Mouse (Mus musculus) midbrain, embryonic 16.5 days (tissue): ENCODE measurements around the gene Slco1a6. TPM values are rescaled to one million over a fixed set of nuclear protein-coding genes. Genes with fewer than 3 reads are reported as not detected.
"Not testable (repeated sequence)": the region's sequence is repeated elsewhere in the genome, so short reads cannot be mapped to it uniquely, and the experiment has no call there.

ENCODE experiments used
- ATAC-seq: fragments of 200-750 bp; cut with Nextera tagmentation; 2 replicates; pipeline ENCODE4 v1.8.0; 2017; ENCODE audit warnings: moderate TSS enrichment
- H3K27ac ChIP-seq: fragments of 300-500 bp; sonication (generic); 2 replicates; pipeline ENCODE4 v1.5.1; 2014; ENCODE audit warnings: mild to moderate bottlenecking, low read length, mixed read lengths
- H3K27me3 ChIP-seq: fragments of 300-500 bp; sonication (generic); 2 replicates; pipeline ENCODE4 v1.6.1; 2014; ENCODE audit warnings: low read depth, low read length, mixed read lengths; ENCODE audit not compliant: control insufficient read depth, insufficient read depth
- H3K36me3 ChIP-seq: fragments of 300-500 bp; sonication (generic); 2 replicates; pipeline ENCODE4 v1.6.1; 2014; ENCODE audit warnings: mild to moderate bottlenecking, low read length, moderate library complexity, mixed read lengths; ENCODE audit not compliant: control insufficient read depth, insufficient read depth
- H3K4me1 ChIP-seq: fragments of 300-500 bp; sonication (generic); 2 replicates; pipeline ENCODE4 v1.6.1; 2014; ENCODE audit warnings: mild to moderate bottlenecking, low read length, mixed read lengths; ENCODE audit not compliant: control insufficient read depth, insufficient read depth
- H3K4me2 ChIP-seq: fragments of 300-500 bp; sonication (generic); 2 replicates; pipeline ENCODE4 v1.6.1; 2014; ENCODE audit warnings: mild to moderate bottlenecking, low read length, mixed read lengths
- H3K4me3 ChIP-seq: fragments of 300-500 bp; sonication (generic); 2 replicates; pipeline ENCODE4 v1.5.1; 2014; ENCODE audit warnings: low read depth, mild to moderate bottlenecking, low read length, moderate library complexity, mixed read lengths
- H3K9ac ChIP-seq: fragments of 300-500 bp; sonication (generic); 2 replicates; pipeline ENCODE4 v1.6.1; 2014; ENCODE audit warnings: low read depth, low read length, mixed read lengths
- H3K9me3 ChIP-seq: fragments of 300-500 bp; sonication (generic); replicated peaks from 2 replicates; pipeline ENCODE4 v1.6.1; 2014; ENCODE audit warnings: mild to moderate bottlenecking, low read length, mixed read lengths; ENCODE audit not compliant: control insufficient read depth, poor library complexity, severe bottlenecking
- WGBS: fragments of 180-500 bp; shearing (Covaris S2); extraction: QIAGEN DNeasy Blood & Tissue Kit; methylation state at CpG from one replicate; pipeline ENCODE4 v1.1.7; 2014; 5-methylcytosine and 5-hydroxymethylcytosine counted together
- polyA plus RNA-seq: library from polyadenylated mRNA; unstranded; fragments of >200 nt; fragmentation: Nextera tagmentation; extraction: Ambion mirVana; gene quantifications from 2 replicates; pipeline ENCODE4 v1.2.1, GENCODE M21; 2015

Gene Slco1a6
- polyA plus RNA-seq, 1 experiment from 2014 or later, result not detected

DNA sequence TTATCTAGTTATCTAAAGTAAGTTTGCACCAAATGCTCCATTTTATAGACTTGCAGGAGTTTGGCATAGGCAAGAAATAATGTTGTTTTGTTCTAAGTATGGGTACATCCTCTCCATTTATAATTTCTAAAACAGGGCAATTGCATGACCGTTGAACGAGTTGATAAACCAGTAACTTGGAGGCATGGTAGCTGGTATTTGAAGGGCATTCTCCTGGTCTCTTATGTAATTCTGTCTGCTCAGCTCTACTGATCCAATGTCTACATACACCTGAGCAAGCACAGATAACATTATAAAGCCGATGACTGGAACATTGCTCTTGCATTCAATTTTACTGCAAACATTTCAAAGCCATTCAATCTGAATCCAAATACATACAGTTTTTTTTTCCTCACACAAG is 20.9 kb downstream of the Slco1a6 start:
- no peaks in the 10 kb centered on the region for H3K27me3 ChIP-seq
- H3K9me3 ChIP-seq, result no peaks in the 10 kb centered on the region
- H3K36me3 ChIP-seq, result no peaks in the 10 kb centered on the region
- H3K4me1 ChIP-seq, result no peaks in the 10 kb centered on the region
- H3K9ac ChIP-seq, result no peak overlapping the region
- H3K4me2 ChIP-seq, result no peak overlapping the region
- H3K4me3 ChIP-seq, result no peak overlapping the region
- 96% methylated on average over 3 of the region's 3 CpGs for WGBS
- ATAC-seq, result no peak
- no peak overlapping the region for H3K27ac ChIP-seq

DNA sequence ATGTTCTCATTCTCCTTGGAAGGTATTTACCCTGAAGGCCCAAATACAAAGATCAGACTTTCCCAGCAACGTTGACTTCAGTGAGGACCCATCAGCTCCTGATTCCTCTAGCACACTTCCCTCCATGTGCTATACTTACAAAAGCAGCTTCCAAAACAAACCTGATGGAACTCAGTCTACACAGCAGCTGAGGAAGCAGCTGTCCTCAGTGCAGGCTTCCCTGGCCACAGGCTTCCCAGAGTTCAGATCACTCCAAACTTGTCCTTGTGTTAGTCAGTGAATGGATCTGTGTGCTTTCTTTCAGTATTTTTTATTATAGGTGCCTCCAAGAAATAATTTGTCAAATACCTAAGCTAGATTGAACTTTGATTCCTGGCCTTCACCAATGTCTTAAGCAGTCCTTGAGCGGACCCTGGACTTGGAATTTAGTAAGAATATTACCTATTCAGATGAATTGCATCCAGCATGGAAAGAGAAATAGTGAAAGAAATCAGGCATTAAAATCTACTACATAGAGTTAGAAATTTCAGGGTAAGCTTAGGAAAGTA is 22.4 kb downstream of the Slco1a6 start:
- WGBS, result 87% methylated on average over 2 of the region's 2 CpGs
- no peak overlapping the region for H3K9ac ChIP-seq
- no peak overlapping the region for H3K27ac ChIP-seq
- H3K9me3 ChIP-seq, result no peaks in the 10 kb centered on the region
- ATAC-seq, result no peak
- H3K27me3 ChIP-seq, result no peaks in the 10 kb centered on the region
- no peak overlapping the region for H3K4me3 ChIP-seq
- no peaks in the 10 kb centered on the region for H3K36me3 ChIP-seq
- no peak overlapping the region for H3K4me2 ChIP-seq
- H3K4me1 ChIP-seq, result no peaks in the 10 kb centered on the region

DNA sequence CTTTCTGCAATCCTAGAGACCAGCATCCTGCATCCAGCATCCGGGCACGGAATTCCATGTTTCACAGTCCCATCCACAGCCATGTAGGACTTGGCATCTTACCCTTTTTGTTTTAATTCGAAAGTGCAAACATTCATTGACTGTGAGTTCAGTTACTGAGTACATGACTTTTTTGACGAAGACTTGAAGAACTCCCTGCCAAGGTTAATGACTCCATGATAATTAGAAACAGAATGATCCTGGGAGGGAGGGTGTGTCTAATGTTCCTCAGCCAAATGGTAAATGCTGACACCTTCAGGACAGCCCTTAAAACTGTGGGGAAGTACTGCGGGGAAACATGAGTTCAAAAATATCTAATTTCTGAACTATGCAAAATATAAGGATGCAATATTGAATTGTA is 44.9 kb downstream of the Slco1a6 start:
- 88% methylated on average over 5 of the region's 5 CpGs for WGBS
- Histone ChIP-seq H3K4me1 (no peaks in the 10 kb centered on the region), H3K4me2 (no peak overlapping the region), H3K9ac (no peak overlapping the region), H3K27me3 (no peaks in the 10 kb centered on the region), H3K36me3 (no peaks in the 10 kb centered on the region), H3K4me3 (no peak overlapping the region), H3K9me3 (no peaks in the 10 kb centered on the region), H3K27ac (no peak overlapping the region)
- ATAC-seq, result no peak

DNA sequence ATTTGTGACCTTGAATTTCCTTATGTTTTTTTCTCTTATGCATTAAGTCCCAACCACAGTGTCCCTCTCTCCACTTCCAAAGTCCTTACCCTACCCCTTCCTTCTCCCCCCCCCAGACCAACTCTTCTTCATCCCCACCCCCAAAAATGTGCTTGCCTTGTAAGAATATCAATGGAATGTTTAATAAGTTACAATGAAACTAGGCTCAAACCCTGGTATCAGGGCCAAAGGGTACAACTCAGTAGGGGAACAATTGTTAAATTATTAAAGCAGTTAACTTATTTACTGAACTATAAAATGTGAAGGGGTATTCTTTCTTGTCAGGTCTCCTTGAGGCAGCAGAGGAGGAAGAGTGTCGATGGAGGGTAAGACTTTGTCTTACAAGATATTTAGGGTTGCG is 47.1 kb downstream of the Slco1a6 start:
- Histone ChIP-seq H3K27me3 (no peaks in the 10 kb centered on the region), H3K9ac (no peak overlapping the region), H3K4me1 (no peaks in the 10 kb centered on the region), H3K9me3 (no peaks in the 10 kb centered on the region), H3K4me3 (no peak overlapping the region), H3K36me3 (no peaks in the 10 kb centered on the region), H3K27ac (no peak overlapping the region), H3K4me2 (no peak overlapping the region)
- no peak for ATAC-seq
- 88% methylated on average over 2 of the region's 2 CpGs for WGBS

DNA sequence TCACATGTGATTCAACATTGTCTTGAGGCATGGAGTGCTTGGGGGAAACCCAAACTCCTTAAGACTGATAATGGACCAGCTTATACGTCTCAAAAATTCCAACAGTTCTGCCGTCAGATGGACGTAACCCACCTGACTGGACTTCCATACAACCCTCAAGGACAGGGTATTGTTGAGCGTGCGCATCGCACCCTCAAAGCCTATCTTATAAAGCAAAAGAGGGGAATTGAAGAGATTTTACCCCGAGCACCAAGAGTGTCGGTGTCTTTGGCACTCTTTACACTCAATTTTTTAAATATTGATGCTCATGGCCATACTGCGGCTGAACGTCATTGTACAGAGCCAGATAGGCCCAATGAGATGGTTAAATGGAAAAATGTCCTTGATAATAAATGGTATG is 54.2 kb downstream of the Slco1a6 start:
- not testable (repeated sequence) for H3K9ac ChIP-seq, H3K27me3 ChIP-seq, H3K4me3 ChIP-seq, H3K27ac ChIP-seq, H3K9me3 ChIP-seq, H3K4me2 ChIP-seq, H3K36me3 ChIP-seq, H3K4me1 ChIP-seq, ATAC-seq
- WGBS, result 90% methylated on average over 2 of the region's 10 CpGs

DNA sequence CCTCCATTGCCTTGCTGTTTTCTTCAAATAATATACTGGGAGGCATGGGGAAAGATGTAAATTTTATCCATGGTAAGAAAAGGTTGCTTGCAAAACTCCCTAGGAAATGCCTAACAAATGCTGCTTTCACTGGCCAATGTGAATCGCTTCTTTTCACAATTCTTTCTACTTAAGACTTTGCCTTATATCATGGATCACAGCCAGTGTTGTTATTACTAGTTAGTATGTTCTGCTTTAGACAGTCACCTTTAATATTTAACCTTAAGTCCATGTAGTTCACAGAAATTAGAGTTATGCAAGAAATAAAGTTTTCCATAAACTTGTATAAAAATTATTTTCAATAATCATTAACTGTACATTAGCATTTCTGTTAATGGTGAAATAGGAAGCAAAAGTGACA is 60.0 kb downstream of the Slco1a6 start:
- H3K4me3 ChIP-seq, result no peak overlapping the region
- H3K27me3 ChIP-seq, result no peaks in the 10 kb centered on the region
- no peak overlapping the region for H3K4me2 ChIP-seq
- H3K9ac ChIP-seq, result no peak overlapping the region
- no peaks in the 10 kb centered on the region for H3K36me3 ChIP-seq
- no peak overlapping the region for H3K27ac ChIP-seq
- no peak for ATAC-seq
- H3K4me1 ChIP-seq, result no peaks in the 10 kb centered on the region
- H3K9me3 ChIP-seq, result no peaks in the 10 kb centered on the region
- 97% methylated on average over 1 of the region's 1 CpGs for WGBS

DNA sequence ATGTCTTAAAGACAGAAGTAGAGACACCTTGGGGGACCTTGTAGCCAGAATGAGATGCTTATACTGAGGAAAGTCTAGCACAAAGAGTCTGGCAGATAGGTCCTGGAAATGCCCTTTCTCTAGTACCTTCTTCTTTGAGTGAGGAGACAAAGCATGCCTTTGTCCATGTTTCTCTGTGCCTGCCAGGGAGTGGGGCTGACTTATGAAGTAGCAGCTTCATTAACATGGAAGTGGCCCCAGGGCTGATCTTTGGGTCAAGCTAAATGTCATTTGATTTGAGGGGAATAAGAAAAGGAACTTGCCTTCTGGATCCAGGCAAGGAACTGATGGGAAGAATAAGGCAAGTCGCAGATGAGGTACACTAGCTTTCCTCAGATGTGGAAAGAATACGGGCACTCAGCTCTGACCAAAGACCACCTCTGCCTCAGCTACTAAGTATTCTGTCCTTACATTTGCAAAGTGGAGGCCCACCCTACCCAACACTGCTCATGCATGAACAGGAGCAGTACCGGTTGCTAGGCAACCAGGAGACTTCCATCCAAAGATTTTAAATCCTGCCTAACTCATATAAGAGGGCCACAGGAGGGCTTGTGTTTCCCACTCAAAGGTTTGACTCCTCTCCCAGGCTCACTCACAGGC is 96.5 kb downstream of the Slco1a6 start:
- no peaks in the 10 kb centered on the region for H3K36me3 ChIP-seq
- no peak overlapping the region for H3K4me2 ChIP-seq
- H3K4me1 ChIP-seq, result peaks cover 5% of the 10 kb centered on the region; the same call in 1 of the 2 replicates
- H3K27me3 ChIP-seq, result no peaks in the 10 kb centered on the region
- no peak overlapping the region for H3K4me3 ChIP-seq
- peak; percentile 99 for ATAC-seq
- H3K27ac ChIP-seq, result peak overlapping the region; percentile 52; the same call in 1 of the 2 replicates
- H3K9ac ChIP-seq, result no peak overlapping the region
- no peaks in the 10 kb centered on the region for H3K9me3 ChIP-seq
- WGBS, result 27% methylated on average over 3 of the region's 3 CpGs

DNA sequence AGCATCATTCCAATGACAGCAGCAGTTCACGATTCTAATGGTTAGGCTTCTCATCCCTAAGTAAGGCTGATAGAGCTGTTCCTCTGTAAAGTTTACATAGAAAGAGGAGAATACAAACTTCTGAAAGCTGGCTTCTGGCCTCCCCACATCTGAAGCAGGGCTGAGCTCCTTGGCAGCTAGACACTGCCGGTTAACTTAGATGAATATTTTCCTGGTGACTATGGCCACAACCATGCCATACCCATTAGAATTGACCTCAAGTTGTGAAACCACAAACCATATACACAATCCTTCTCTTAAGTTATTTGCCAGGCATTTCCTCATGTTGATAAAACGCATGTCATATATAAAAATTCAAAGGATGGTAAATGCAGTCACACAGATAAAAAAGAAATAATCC is 117.2 kb downstream of the Slco1a6 start:
- no peak overlapping the region for H3K9ac ChIP-seq
- H3K9me3 ChIP-seq, result no peaks in the 10 kb centered on the region
- no peaks in the 10 kb centered on the region for H3K4me1 ChIP-seq
- H3K4me3 ChIP-seq, result no peak overlapping the region
- H3K4me2 ChIP-seq, result no peak overlapping the region
- no peak for ATAC-seq
- 85% methylated on average over 3 of the region's 3 CpGs for WGBS
- H3K27ac ChIP-seq, result no peak overlapping the region
- H3K27me3 ChIP-seq, result no peaks in the 10 kb centered on the region
- H3K36me3 ChIP-seq, result no peaks in the 10 kb centered on the region

DNA sequence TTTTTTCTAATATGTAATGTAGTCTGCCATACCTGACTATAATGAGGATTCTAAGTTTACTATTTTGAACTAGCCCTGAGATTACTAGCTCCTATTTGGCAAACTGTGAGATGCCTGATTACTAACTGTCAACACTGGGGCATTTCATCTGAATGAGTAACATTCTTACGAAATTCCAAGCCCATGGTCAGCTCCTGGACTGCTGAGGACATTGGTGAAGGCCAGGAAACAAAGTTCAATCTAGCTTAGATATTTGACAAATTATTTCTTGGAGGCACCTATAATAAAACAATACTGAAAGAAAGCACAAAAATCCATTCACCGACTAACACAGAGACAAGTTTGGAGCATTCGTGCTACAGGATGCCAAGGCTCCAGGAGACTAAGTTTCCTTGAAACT is 150.0 kb downstream of the Slco1a6 start:
- H3K9me3 ChIP-seq, H3K4me3 ChIP-seq, H3K4me2 ChIP-seq, H3K4me1 ChIP-seq, H3K9ac ChIP-seq, ATAC-seq, H3K27ac ChIP-seq, H3K27me3 ChIP-seq, H3K36me3 ChIP-seq: not testable (repeated sequence)
- WGBS, result 91% methylated on average over 3 of the region's 3 CpGs
